Mouse (Mus musculus): Measurements from ENCODE around the gene Ucp3. TPM values are rescaled to one million over a fixed set of nuclear protein-coding genes. Genes with fewer than 3 reads are reported as not detected.

The Ucp3 gene
- not detected in 2 replicates for total RNA-seq (2017)

- no peak for ATAC-seq (ENCODE audit: extremely low read depth, insufficient number of reproducible peaks, low FRiP score, poor library complexity, severe bottlenecking)
Observed at GRCm38 (mm10) chr7:100472777-100473176, at the start of gene Ucp3. Gene Ucp3 (plus strand): TSS chr7:100472990.

- ATAC-seq (ENCODE audit: extremely low read depth, insufficient number of reproducible peaks, low FRiP score, poor library complexity, severe bottlenecking), result no peak
Observed at GRCm38 (mm10) chr7:100425795-100426194, 47.0 kb upstream of the Ucp3 start.

- ATAC-seq (ENCODE audit: extremely low read depth, insufficient number of reproducible peaks, low FRiP score, poor library complexity, severe bottlenecking), result peak; percentile 48; the same call in 1 of the 2 replicates
Observed at GRCm38 (mm10) chr7:100429102-100429501, 43.7 kb upstream of the Ucp3 start.

GRCm38 (mm10) chr7:100429911-100430310, 42.9 kb upstream of the Ucp3 start:
- ATAC-seq (ENCODE audit: extremely low read depth, insufficient number of reproducible peaks, low FRiP score, poor library complexity, severe bottlenecking), result no peak

GRCm38 (mm10) chr7:100431103-100431502, 41.7 kb upstream of the Ucp3 start:
- ATAC-seq (ENCODE audit: extremely low read depth, insufficient number of reproducible peaks, low FRiP score, poor library complexity, severe bottlenecking), result no peak

- no peak for ATAC-seq (ENCODE audit: extremely low read depth, insufficient number of reproducible peaks, low FRiP score, poor library complexity, severe bottlenecking)
Observed at GRCm38 (mm10) chr7:100433295-100433694, 39.5 kb upstream of the Ucp3 start.

GRCm38 (mm10) chr7:100443728-100444127, 29.1 kb upstream of the Ucp3 start:
- peak; percentile 66 for ATAC-seq (ENCODE audit: extremely low read depth, insufficient number of reproducible peaks, low FRiP score, poor library complexity, severe bottlenecking)

- ATAC-seq (ENCODE audit: extremely low read depth, insufficient number of reproducible peaks, low FRiP score, poor library complexity, severe bottlenecking), result no peak
Observed at GRCm38 (mm10) chr7:100446271-100446670, 26.5 kb upstream of the Ucp3 start.

GRCm38 (mm10) chr7:100448530-100448929, 24.3 kb upstream of the Ucp3 start:
- ATAC-seq (ENCODE audit: extremely low read depth, insufficient number of reproducible peaks, low FRiP score, poor library complexity, severe bottlenecking), result no peak

- ATAC-seq (ENCODE audit: extremely low read depth, insufficient number of reproducible peaks, low FRiP score, poor library complexity, severe bottlenecking), result no peak
Observed at GRCm38 (mm10) chr7:100448985-100449384, 23.8 kb upstream of the Ucp3 start.

- no peak for ATAC-seq (ENCODE audit: extremely low read depth, insufficient number of reproducible peaks, low FRiP score, poor library complexity, severe bottlenecking)
Observed at GRCm38 (mm10) chr7:100458153-100458552, 14.6 kb upstream of the Ucp3 start.

- ATAC-seq (ENCODE audit: extremely low read depth, insufficient number of reproducible peaks, low FRiP score, poor library complexity, severe bottlenecking), result no peak
Observed at GRCm38 (mm10) chr7:100459862-100460261, 12.9 kb upstream of the Ucp3 start.

GRCm38 (mm10) chr7:100461621-100462151, 11.1 kb upstream of the Ucp3 start:
- ATAC-seq (ENCODE audit: extremely low read depth, insufficient number of reproducible peaks, low FRiP score, poor library complexity, severe bottlenecking), result 0 out of 2 replicates have a peak, but pooled peaks have one; percentile 10

- no peak for ATAC-seq (ENCODE audit: extremely low read depth, insufficient number of reproducible peaks, low FRiP score, poor library complexity, severe bottlenecking)
Observed at GRCm38 (mm10) chr7:100463194-100463593, 9.6 kb upstream of the Ucp3 start.

GRCm38 (mm10) chr7:100463757-100464156, 9.0 kb upstream of the Ucp3 start:
- ATAC-seq (ENCODE audit: extremely low read depth, insufficient number of reproducible peaks, low FRiP score, poor library complexity, severe bottlenecking), result no peak

- ATAC-seq (ENCODE audit: extremely low read depth, insufficient number of reproducible peaks, low FRiP score, poor library complexity, severe bottlenecking), result no peak
Observed at GRCm38 (mm10) chr7:100464248-100464647, 8.5 kb upstream of the Ucp3 start.

GRCm38 (mm10) chr7:100465248-100465647, 7.5 kb upstream of the Ucp3 start:
- ATAC-seq (ENCODE audit: extremely low read depth, insufficient number of reproducible peaks, low FRiP score, poor library complexity, severe bottlenecking), result no peak

- no peak for ATAC-seq (ENCODE audit: extremely low read depth, insufficient number of reproducible peaks, low FRiP score, poor library complexity, severe bottlenecking)
Observed at GRCm38 (mm10) chr7:100465656-100466309, 7.0 kb upstream of the Ucp3 start.

- ATAC-seq (ENCODE audit: extremely low read depth, insufficient number of reproducible peaks, low FRiP score, poor library complexity, severe bottlenecking), result no peak
Observed at GRCm38 (mm10) chr7:100466781-100467510, 5.8 kb upstream of the Ucp3 start.

- no peak for ATAC-seq (ENCODE audit: extremely low read depth, insufficient number of reproducible peaks, low FRiP score, poor library complexity, severe bottlenecking)
Observed at GRCm38 (mm10) chr7:100468761-100469160, 4.0 kb upstream of the Ucp3 start.

All from neutrophil, adult 5-6 weeks (primary cell).